Mouse (Mus musculus): ENCODE data around the gene Igfbpl1. TPM values are rescaled to one million over a fixed set of nuclear protein-coding genes. Genes with fewer than 3 reads are reported as not detected.

Igfbpl1 gene
- total RNA-seq, 2 experiments from 2014 or later, result 3.2 to 5.2 TPM

- no peak for DNase-seq (ENCODE audit: low spot score in 2 of 2)
- no peak overlapping the region for H3K4me3 ChIP-seq
- peak; percentile 59 for TF ChIP-seq CTCF (conservative IDR thresholded peaks at IDR 0.05)
- H3K27ac ChIP-seq, result no peak overlapping the region
Measured at GRCm38 (mm10) chr4:45783671-45784070, 43.1 kb downstream of the Igfbpl1 start.

DNA sequence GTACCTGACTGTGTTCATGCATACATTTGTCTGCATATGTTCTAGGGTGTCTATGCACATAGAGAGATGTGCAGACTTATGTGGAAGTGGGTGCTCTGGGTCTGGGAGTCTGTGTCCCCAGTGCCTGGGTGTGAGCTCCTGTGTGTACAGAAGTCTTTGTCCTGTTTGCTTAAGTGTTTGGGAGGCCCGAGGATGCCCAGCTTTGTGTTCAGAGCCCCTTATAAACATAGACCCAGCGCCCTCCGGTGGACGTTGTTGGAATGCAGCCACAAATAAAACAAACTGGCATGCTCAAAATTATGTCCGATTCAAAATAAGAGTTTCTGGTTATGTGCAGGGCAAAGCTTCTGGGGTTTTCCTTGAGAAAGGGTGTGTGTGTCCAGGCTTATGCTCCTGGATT is 55.1 kb downstream of the Igfbpl1 start:
- peak; percentile 34 to 57 for DNase-seq (ENCODE audit: low spot score in 2 of 2)
- peak; percentile 82 for TF ChIP-seq CTCF (conservative IDR thresholded peaks at IDR 0.05)
- Histone ChIP-seq H3K4me3 (no peak overlapping the region), H3K27ac (no peak overlapping the region)

GRCm38 (mm10) chr4:45771173-45771572 is 55.5 kb downstream of the Igfbpl1 start:
- Histone ChIP-seq H3K27ac (no peak overlapping the region), H3K4me3 (no peak overlapping the region)
- TF ChIP-seq CTCF (conservative IDR thresholded peaks at IDR 0.05), result no peak

GRCm38 (mm10) chr4:45770638-45771033 is 56.1 kb downstream of the Igfbpl1 start:
- H3K4me3 ChIP-seq, result no peak overlapping the region
- TF ChIP-seq CTCF (conservative IDR thresholded peaks at IDR 0.05), result no peak
- no peak overlapping the region for H3K27ac ChIP-seq
- no peak for DNase-seq (ENCODE audit: low spot score in 2 of 2)

More at GRCm38 (mm10) chr4:45771173-45771572, 55.5 kb downstream of the Igfbpl1 start:
- no peak for DNase-seq (ENCODE audit: low spot score in 2 of 2)

GRCm38 (mm10) chr4:45769791-45770637 is 56.7 kb downstream of the Igfbpl1 start:
- DNase-seq (ENCODE audit: low spot score in 2 of 2), result no peak
- Histone ChIP-seq H3K4me3 (no peak overlapping the region), H3K27ac (no peak overlapping the region)
- TF ChIP-seq CTCF (conservative IDR thresholded peaks at IDR 0.05), result no peak

GRCm38 (mm10) chr4:45769141-45769540 is 57.6 kb downstream of the Igfbpl1 start:
- H3K27ac ChIP-seq, result no peak overlapping the region
- H3K4me3 ChIP-seq, result no peak overlapping the region
- DNase-seq (ENCODE audit: low spot score in 2 of 2), result no peak
- no peak for TF ChIP-seq CTCF (conservative IDR thresholded peaks at IDR 0.05)

DNA sequence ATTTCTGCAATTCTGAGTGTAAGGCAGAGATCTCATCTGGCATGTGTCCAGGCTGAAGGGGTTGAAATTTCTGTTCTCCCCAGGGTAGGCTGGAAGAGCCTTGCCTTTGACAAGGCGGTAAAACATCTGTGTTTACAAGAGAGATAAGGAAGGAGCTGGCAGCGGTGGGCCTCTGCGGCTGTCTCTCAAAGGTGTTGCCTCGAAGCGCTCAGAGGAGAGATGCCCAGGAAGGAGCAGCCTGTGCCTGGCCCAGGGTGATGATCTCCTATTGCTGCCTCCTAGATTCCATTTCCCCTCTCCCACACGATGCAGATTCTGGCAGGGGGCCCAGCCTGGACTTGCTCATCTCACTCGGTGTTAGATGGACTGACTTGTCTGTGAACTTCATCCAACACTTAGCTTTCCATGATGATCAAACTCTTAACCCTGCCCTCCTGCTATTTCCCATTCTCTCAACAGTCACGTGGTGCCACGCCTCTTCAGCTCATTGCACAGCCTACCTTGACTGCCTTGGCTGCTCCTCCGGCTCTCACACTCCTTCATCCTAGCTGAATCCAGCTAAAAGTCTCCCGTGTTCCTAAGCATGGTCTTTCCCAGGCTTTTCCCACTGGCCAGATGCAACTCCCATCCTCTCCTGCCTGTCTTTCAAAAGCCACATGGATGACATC is 58.7 kb downstream of the Igfbpl1 start:
- no peak for DNase-seq (ENCODE audit: low spot score in 2 of 2)
- no peak overlapping the region for H3K27ac ChIP-seq
- TF ChIP-seq CTCF (conservative IDR thresholded peaks at IDR 0.05), result no peak
- no peak overlapping the region for H3K4me3 ChIP-seq

- no peak for DNase-seq (ENCODE audit: low spot score in 2 of 2)
- H3K27ac ChIP-seq, result no peak overlapping the region
- no peak overlapping the region for H3K4me3 ChIP-seq
- TF ChIP-seq CTCF (conservative IDR thresholded peaks at IDR 0.05), result no peak
Measured at GRCm38 (mm10) chr4:45766774-45767173, 59.9 kb downstream of the Igfbpl1 start.

GRCm38 (mm10) chr4:45765565-45766201 is 61.0 kb downstream of the Igfbpl1 start:
- Histone ChIP-seq H3K27ac (no peak overlapping the region), H3K4me3 (peak overlapping the region; percentile 22; the same call in 1 of the 2 replicates)
- no peak for TF ChIP-seq CTCF (conservative IDR thresholded peaks at IDR 0.05)
- DNase-seq (ENCODE audit: low spot score in 2 of 2), result no peak

GRCm38 (mm10) chr4:45765121-45765564 is 61.6 kb downstream of the Igfbpl1 start:
- no peak overlapping the region for H3K27ac ChIP-seq
- peak overlapping the region; percentile 22; the same call in 1 of the 2 replicates for H3K4me3 ChIP-seq
- DNase-seq (ENCODE audit: low spot score in 2 of 2), result no peak

DNA sequence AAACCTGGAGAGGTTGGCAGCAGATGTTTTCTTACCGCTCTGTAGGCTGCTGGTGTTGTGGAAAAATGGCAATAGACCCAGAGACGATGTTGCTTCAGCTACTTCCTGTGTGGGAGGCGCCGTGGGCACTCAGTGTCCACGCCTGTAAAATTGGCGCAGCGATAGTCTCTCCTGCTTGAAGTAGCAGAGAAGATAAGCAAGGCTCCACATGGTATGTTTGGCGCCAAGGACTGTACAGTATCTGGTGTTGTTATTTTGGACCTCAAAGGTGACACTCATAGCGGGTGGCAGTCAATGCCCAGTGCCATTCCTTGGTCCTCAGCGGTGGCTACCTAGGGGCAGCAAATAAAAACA is 62.6 kb downstream of the Igfbpl1 start:
- TF ChIP-seq CTCF (conservative IDR thresholded peaks at IDR 0.05), result no peak
- H3K27ac ChIP-seq, result no peak overlapping the region
- DNase-seq (ENCODE audit: low spot score in 2 of 2), result no peak
- H3K4me3 ChIP-seq, result no peak overlapping the region

More at GRCm38 (mm10) chr4:45765121-45765564, 61.6 kb downstream of the Igfbpl1 start:
- no peak for TF ChIP-seq CTCF (conservative IDR thresholded peaks at IDR 0.05)

- Histone ChIP-seq H3K27ac (no peak overlapping the region), H3K4me3 (no peak overlapping the region)
- no peak for DNase-seq (ENCODE audit: low spot score in 2 of 2)
- no peak for TF ChIP-seq CTCF (conservative IDR thresholded peaks at IDR 0.05)
Measured at GRCm38 (mm10) chr4:45763288-45764140, 63.2 kb downstream of the Igfbpl1 start.
